Mouse (Mus musculus) lung, adult 18-20 months (tissue): ENCODE results near the gene Cmbl.

Experiments used
- DNase-seq, 2 experiments: peaks; one replicate each; pipeline ENCODE4 v3.0.0; 2022; ENCODE audit warnings: mixed read lengths in 2 of 2

Gene Cmbl

GRCm38 (mm10) chr15:31583304-31584085, 18.3 kb downstream of the Cmbl start:
- DNase-seq: peak in 1 of 2 experiments; percentile 18

DNA sequence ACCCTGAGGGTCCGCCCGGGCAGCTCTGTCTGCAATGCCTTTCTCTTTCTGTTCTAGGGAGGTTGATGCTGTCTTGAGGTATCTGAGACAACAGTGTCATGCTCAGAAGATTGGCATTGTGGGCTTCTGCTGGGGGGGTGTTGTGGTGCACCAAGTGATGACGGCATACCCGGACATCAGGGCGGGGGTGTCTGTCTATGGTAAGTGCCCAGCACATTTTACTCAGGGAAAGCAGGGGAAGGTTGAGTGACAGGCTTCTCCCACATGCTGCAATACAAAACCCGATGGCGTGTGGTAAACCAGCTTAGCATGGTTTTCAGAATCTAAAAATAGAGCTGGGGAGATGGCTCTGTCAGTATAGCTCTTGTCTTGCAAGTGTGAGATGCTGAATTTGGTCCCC, 20.0 kb downstream of the Cmbl start:
- DNase-seq: no peak

DNA sequence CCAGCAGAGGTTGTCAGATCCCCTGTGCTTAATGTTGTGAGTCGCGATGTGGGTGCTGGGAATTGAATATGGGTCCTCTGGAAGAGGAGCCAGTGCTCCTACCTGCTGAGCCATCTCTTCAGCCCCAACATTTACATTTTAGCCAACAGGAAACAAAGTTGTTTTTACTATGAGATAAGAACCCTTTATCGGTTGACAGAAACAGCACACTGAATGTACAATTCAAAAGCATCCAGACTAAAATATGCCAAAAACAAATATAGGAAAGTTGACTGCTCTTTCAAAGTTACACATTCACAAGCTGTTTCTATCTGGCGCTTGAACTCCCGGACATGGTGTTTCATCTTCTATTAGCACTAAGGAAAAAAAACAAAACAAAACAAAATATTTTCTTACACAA, 20.9 kb downstream of the Cmbl start:
- DNase-seq: no peak

GRCm38 (mm10) chr15:31586519-31586918, 21.3 kb downstream of the Cmbl start:
- peak; percentile 77 to 81 for DNase-seq

GRCm38 (mm10) chr15:31587789-31588188, 22.6 kb downstream of the Cmbl start:
- DNase-seq: no peak

GRCm38 (mm10) chr15:31588989-31589640, 23.9 kb downstream of the Cmbl start:
- DNase-seq: no peak

GRCm38 (mm10) chr15:31590176-31590575, 25.0 kb downstream of the Cmbl start:
- DNase-seq: no peak

DNA sequence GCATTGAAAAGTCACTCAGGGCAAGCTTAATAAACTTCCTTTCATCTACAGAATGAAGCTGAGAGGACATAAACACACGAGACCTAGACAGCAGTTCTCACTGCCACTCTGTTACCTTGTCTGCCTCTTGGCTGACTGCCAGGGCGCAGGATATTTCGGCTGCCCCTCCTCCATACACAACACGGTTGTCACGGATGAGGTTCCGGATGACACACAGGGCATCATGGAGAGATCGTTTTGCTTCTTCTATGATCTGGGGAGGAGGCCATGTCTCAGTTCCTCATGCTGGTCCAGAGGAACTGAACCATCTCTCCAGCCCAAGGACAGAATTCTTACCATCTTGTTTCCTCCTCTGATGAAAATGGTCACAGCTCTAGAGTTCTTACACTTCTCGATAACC, 27.3 kb downstream of the Cmbl start:
- DNase-seq: no peak

DNA sequence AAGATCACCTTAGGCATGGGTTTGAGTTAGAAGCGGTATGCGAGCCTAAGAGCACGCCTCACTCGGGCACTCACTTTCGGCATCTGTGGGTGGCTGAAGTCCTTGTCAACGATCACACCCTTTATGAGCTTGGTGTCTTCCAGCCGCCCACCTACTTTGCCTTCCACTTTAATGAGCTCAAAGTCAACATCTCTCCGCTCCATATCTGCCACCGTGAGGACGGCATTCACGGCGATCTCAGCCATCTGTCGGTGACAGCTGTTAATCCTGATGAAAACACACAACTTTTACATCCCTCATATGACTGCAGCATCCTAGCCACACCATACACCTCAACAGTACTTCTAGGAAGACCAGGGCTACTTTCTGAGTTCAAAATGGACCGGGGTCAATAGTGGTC, 29.1 kb downstream of the Cmbl start:
- no peak for DNase-seq

- DNase-seq: no peak
Observed at GRCm38 (mm10) chr15:31595651-31596050, 30.5 kb downstream of the Cmbl start.

DNA sequence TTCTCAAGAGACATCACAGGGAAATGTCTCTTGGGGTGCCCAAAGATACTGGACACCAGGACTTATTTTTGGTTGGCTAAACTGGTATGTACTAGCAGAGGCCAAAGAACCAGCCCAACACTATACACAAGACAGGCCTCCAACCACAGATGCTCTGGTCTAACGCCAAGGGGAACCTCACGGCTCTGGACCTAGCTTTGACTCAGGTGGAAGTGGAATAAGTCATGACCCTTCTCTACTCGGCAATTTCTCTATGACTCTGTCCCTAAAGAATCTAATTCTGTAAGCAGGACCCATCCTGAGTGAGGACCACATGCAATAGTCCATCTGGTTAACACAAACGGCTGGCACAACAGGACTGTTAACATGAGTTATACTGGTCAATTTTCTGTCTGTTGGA, 34.6 kb downstream of the Cmbl start:
- DNase-seq: no peak

GRCm38 (mm10) chr15:31601279-31601645, 36.1 kb downstream of the Cmbl start:
- no peak for DNase-seq

DNA sequence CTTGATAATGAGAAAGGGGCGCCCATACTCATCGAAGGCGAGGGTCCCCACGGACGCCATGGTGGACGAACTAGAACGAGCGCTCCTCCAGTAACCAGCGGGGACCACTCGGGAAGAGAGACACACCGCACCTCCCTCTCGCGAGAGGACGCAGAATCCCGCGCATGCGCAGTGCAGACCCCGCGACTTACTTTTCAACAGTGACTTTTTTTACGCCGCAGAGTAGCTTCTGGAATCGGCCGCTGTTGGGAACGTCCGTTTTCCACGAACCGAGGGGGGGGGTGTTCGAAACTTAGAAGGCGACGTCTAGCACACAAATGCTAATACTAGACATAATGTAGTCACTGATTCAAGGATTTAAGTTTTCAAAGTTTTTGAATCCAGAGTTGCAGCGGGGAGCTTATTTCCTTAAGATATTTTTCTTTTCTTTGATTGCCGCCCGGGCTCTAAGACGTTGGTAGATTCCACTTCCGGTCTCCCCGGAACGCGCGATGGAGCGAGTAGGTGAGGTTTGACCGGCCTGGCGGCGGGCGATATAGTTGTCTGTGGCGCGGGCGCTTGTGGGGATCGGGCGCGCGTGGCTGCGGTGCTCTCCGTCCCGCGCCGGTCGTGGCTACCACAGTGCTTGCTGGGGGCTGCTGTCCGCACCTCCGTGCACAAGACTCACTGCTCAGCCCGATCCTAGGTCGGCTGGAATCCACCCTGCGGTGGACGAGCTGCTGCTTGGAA, 36.6 kb downstream of the Cmbl start, which contains the start of the genes Cct5 and Fam173b:
Gene Cct5 (minus strand): TSS at position 159 of the 729 bp plus-strand sequence.
Gene Fam173b (plus strand): TSS at position 207 of the 729 bp plus-strand sequence.
- peak; percentile 98 for DNase-seq

GRCm38 (mm10) chr15:31602426-31602825, 37.2 kb downstream of the Cmbl start:
- peak; percentile 37 to 51 for DNase-seq

GRCm38 (mm10) chr15:31603113-31603512, 37.9 kb downstream of the Cmbl start:
- no peak for DNase-seq

DNA sequence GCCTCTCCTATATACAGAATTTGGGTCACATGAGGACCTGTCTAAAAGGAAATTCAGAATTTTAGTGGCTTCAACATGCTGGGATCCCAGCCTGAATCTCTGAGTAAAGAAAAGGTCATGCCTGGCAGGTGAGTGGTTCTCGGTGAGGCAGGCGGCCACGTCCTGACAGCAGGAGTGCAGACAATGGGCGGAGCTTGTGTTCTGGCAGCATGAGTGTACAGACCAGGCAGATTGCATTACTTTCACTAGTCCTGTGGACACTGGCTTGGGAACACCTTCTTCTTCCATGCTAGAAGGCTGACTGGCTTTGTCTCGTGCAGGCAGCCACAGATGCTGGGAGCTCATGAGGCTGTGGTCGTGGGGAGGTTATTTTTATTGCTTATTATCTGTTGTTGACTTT, 41.6 kb downstream of the Cmbl start:
- DNase-seq: peak; percentile 36 to 62

DNA sequence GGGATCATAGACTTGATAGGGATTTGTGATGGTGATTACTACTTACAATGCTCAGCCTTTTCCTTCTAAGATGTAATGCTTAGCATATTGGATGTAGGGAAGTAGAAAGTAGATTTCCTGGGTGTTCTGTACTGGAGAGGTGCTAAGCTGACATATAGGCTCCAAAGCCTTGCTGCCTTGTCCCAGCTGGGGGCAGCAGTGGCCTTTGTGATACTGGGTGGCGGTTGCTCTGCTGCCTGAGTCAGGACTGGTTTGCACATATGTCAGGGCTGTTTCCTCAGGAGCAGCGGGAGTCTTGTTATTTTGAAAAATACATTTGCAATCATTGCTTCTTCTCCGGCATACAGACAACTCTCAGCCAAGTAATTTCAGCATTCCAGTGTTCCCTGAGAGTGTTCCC, 45.8 kb downstream of the Cmbl start:
- no peak for DNase-seq

DNA sequence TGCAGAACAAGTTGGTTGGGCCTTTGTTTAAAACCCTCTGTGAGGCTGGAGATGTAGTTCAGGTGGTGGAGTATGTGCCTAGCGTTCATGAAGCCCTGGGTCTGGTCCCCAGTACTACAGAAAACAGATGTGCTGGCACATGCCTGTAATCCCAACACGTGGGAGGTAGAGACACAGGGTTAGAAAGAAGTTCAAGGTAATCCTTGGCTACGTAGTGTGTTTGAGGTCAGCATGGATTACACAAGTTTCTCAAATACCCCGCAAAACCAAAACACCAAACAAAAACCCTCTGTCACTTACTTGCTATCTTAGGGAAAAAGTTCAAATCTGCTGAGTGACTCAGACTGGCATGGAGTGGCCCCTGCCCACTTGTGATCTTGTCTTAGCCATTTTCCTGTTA, 46.8 kb downstream of the Cmbl start:
- DNase-seq: no peak

DNA sequence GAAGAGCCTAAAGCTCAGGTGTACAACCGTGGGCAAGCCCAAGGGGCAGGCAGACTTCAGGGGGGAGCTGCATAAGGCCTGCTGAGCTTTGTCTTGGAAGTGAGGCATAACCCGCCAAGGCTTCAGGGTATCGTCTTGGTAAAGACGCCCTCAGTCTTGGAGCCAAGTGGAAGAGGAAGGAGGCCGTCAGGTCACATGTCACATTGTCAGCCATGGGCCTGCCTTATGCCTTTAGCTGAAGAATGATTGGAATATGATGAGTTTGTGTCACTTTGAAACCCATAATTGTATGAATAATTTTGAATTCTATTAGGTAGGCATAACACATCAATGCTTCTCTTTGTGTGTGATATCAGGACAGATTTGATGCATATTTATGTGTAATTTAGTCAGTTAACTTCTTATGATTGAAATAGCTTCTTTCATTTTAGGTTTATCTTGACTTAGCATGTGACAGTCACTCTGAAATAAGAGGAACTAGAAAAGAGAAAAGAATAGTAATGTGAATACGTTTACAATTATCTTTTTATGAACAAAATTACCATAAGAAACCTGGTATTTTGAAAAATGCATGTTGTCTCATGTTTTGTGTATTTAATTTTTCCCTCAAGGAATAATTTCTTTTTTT, 48.8 kb downstream of the Cmbl start:
- no peak for DNase-seq

- no peak for DNase-seq
Observed at GRCm38 (mm10) chr15:31614666-31615065, 49.5 kb downstream of the Cmbl start.

DNA sequence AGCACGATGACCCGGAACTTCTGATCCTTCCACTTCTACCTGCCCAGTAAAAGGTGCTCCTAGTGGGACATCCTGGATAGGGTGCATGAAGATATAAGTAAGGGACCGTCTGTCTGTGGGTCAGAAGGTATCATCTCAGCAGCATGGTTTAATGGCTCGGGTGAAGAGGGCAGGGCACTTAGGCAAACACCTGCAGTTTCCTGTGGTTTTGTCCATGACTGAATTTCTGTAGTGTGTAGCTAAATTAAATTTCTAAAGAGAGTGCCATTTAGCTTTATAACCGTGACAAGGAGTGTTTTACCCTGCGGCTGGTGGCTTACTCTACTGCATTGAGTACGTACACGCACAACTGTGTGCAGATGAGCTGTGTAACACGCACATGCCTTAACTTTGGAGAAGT, 52.1 kb downstream of the Cmbl start:
- no peak for DNase-seq

- no peak for DNase-seq
Observed at GRCm38 (mm10) chr15:31619521-31619920, 54.3 kb downstream of the Cmbl start.
